Mouse (Mus musculus): ENCODE measurements around the gene Cep170b. TPM values are rescaled to one million over a fixed set of nuclear protein-coding genes. Genes with fewer than 3 reads are reported as not detected.

Gene Cep170b
- polyA plus RNA-seq, 1 experiment from 2014 or later: 23.1 TPM

DNA sequence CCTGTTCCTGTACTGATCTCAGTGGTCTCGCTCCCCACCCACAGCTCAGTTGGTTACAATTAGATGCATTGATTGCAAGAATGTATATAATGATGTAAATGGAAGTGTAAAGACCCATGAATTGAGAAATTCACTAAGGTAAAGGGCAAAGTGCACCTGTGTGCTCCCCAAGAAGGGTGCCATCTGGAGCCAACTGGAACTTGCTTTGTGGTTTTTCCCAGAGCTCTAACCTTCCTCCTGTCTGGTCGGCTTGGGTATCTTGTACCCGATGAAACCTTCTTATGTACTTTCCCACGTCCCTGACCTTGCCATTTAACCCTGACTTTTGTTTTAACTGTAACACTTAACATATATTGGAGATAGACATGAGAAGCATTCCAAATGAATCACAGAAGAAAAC, 35.6 kb downstream of the Cep170b start:
- H3K9ac ChIP-seq: no peak overlapping the region
- H3K4me1 ChIP-seq (ENCODE audit: insufficient read depth): no peaks in the 10 kb centered on the region
- H3K27me3 ChIP-seq (ENCODE audit: insufficient read depth, low read length): no peaks in the 10 kb centered on the region
- WGBS: 68% methylated on average over 4 of the region's 4 CpGs
- DNase-seq: no peak
- no peaks in the 10 kb centered on the region for H3K9me3 ChIP-seq (ENCODE audit: low read depth, low read length)
- H3K36me3 ChIP-seq (ENCODE audit: insufficient read depth): no peaks in the 10 kb centered on the region
- no peak for ATAC-seq (ENCODE audit: insufficient read depth)
- no peak overlapping the region for H3K4me2 ChIP-seq
- TF ChIP-seq CTCF (IDR thresholded peaks at IDR 0.05; ENCODE audit: low read depth): no peak
- no peak overlapping the region for H3K4me3 ChIP-seq (ENCODE audit: low read depth, low read length)
- no peak overlapping the region for H3K27ac ChIP-seq (ENCODE audit: low read depth)

DNA sequence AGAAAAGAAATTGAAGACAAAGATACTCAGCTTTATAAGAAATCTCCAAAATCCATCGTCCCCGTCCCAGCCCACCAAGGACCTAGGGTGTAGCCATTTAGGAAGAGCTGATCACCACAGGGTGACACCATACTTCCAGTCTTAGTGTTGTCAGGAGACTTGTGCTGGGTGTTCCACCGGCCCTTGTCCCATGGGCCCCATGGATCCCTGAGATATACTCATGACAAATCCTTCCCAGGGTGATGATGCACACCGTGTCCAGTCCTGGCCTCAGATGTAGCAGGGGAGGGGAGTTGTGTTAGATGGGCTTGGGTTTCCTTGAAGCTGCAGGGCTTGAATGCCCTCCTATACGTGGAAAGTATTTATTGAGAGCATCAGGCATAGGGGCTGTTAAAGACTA, 37.6 kb downstream of the Cep170b start:
- no peak for ATAC-seq (ENCODE audit: insufficient read depth)
- DNase-seq: no peak
- TF ChIP-seq CTCF (IDR thresholded peaks at IDR 0.05; ENCODE audit: low read depth): no peak
- Histone ChIP-seq H3K9me3 (ENCODE audit: low read depth, low read length) (no peaks in the 10 kb centered on the region), H3K4me2 (no peak overlapping the region), H3K27me3 (ENCODE audit: insufficient read depth, low read length) (no peaks in the 10 kb centered on the region), H3K4me3 (ENCODE audit: low read depth, low read length) (no peak overlapping the region), H3K27ac (ENCODE audit: low read depth) (no peak overlapping the region), H3K9ac (no peak overlapping the region), H3K36me3 (ENCODE audit: insufficient read depth) (no peaks in the 10 kb centered on the region), H3K4me1 (ENCODE audit: insufficient read depth) (no peaks in the 10 kb centered on the region)
- 80% methylated on average over 5 of the region's 5 CpGs for WGBS

- Histone ChIP-seq H3K9ac (no peak overlapping the region), H3K9me3 (ENCODE audit: low read depth, low read length) (no peaks in the 10 kb centered on the region), H3K4me2 (no peak overlapping the region), H3K36me3 (ENCODE audit: insufficient read depth) (no peaks in the 10 kb centered on the region), H3K27me3 (ENCODE audit: insufficient read depth, low read length) (no peaks in the 10 kb centered on the region), H3K27ac (ENCODE audit: low read depth) (no peak overlapping the region), H3K4me3 (ENCODE audit: low read depth, low read length) (no peak overlapping the region), H3K4me1 (ENCODE audit: insufficient read depth) (no peaks in the 10 kb centered on the region)
- no peak for TF ChIP-seq CTCF (IDR thresholded peaks at IDR 0.05; ENCODE audit: low read depth)
- ATAC-seq (ENCODE audit: insufficient read depth): no peak
- 79% methylated on average over 3 of the region's 3 CpGs for WGBS
- no peak for DNase-seq
Observed at GRCm38 (mm10) chr12:112759471-112759870, 39.2 kb downstream of the Cep170b start.

- H3K36me3 ChIP-seq (ENCODE audit: insufficient read depth): no peaks in the 10 kb centered on the region
- ATAC-seq (ENCODE audit: insufficient read depth): no peak
- TF ChIP-seq CTCF (IDR thresholded peaks at IDR 0.05; ENCODE audit: low read depth): no peak
- H3K4me3 ChIP-seq (ENCODE audit: low read depth, low read length): no peak within 1 kb of the TSS
- H3K9ac ChIP-seq: no peak within 1 kb of the TSS
- H3K9me3 ChIP-seq (ENCODE audit: low read depth, low read length): no peaks in the 10 kb centered on the region
- no peak for DNase-seq
- H3K27ac ChIP-seq (ENCODE audit: low read depth): no peak within 1 kb of the TSS
- WGBS: 40% methylated on average over 4 of the region's 4 CpGs
- no peaks in the 10 kb centered on the region for H3K27me3 ChIP-seq (ENCODE audit: insufficient read depth, low read length)
- no peak within 1 kb of the TSS for H3K4me2 ChIP-seq
- no peaks in the 10 kb centered on the region for H3K4me1 ChIP-seq (ENCODE audit: insufficient read depth)
Observed at GRCm38 (mm10) chr12:112760154-112760926, 40.1 kb downstream of the Cep170b start, which contains the start of gene Pld4. Gene Pld4, plus strand, starts transcription at chr12:112760655.

DNA sequence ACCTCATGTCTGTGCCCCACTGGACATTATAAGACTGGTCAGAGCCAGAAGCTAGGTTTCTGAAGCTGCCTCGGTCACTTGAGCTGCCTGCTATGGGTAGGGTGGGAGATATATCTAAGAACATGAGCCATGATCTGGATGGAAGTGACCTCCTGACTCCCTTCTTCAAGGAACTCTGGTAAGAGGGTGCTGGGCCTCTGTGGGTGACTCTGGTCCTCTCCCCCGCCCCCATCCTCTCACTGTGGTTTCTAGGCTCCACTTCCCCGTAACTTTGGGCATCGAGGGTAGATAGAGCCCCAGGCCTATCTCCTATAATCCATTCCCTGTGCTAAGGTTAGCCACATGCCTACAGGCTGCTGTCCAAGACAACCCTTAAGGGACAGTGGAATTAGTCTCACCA, 41.2 kb downstream of the Cep170b start:
- Histone ChIP-seq H3K4me1 (ENCODE audit: insufficient read depth) (no peaks in the 10 kb centered on the region), H3K36me3 (ENCODE audit: insufficient read depth) (no peaks in the 10 kb centered on the region), H3K27ac (ENCODE audit: low read depth) (no peak overlapping the region), H3K9me3 (ENCODE audit: low read depth, low read length) (no peaks in the 10 kb centered on the region), H3K27me3 (ENCODE audit: insufficient read depth, low read length) (no peaks in the 10 kb centered on the region), H3K9ac (no peak overlapping the region), H3K4me3 (ENCODE audit: low read depth, low read length) (no peak overlapping the region), H3K4me2 (no peak overlapping the region)
- no peak for DNase-seq
- ATAC-seq (ENCODE audit: insufficient read depth): no peak
- 80% methylated on average over 4 of the region's 4 CpGs for WGBS
- TF ChIP-seq CTCF (IDR thresholded peaks at IDR 0.05; ENCODE audit: low read depth): no peak

GRCm38 (mm10) chr12:112762018-112762417, 41.8 kb downstream of the Cep170b start:
- TF ChIP-seq CTCF (IDR thresholded peaks at IDR 0.05; ENCODE audit: low read depth): no peak
- Histone ChIP-seq H3K27me3 (ENCODE audit: insufficient read depth, low read length) (no peaks in the 10 kb centered on the region), H3K4me3 (ENCODE audit: low read depth, low read length) (no peak overlapping the region), H3K27ac (ENCODE audit: low read depth) (no peak overlapping the region), H3K9ac (no peak overlapping the region), H3K4me2 (no peak overlapping the region), H3K36me3 (ENCODE audit: insufficient read depth) (no peaks in the 10 kb centered on the region), H3K4me1 (ENCODE audit: insufficient read depth) (no peaks in the 10 kb centered on the region), H3K9me3 (ENCODE audit: low read depth, low read length) (no peaks in the 10 kb centered on the region)
- ATAC-seq (ENCODE audit: insufficient read depth) (no peak), DNase-seq (no peak)
- 79% methylated on average over 3 of the region's 3 CpGs for WGBS

- Histone ChIP-seq H3K36me3 (ENCODE audit: insufficient read depth) (no peaks in the 10 kb centered on the region), H3K4me2 (no peak overlapping the region), H3K27me3 (ENCODE audit: insufficient read depth, low read length) (no peaks in the 10 kb centered on the region), H3K9ac (no peak overlapping the region), H3K4me3 (ENCODE audit: low read depth, low read length) (no peak overlapping the region), H3K27ac (ENCODE audit: low read depth) (no peak overlapping the region), H3K9me3 (ENCODE audit: low read depth, low read length) (no peaks in the 10 kb centered on the region), H3K4me1 (ENCODE audit: insufficient read depth) (no peaks in the 10 kb centered on the region)
- DNase-seq (no peak), ATAC-seq (ENCODE audit: insufficient read depth) (no peak)
- TF ChIP-seq CTCF (IDR thresholded peaks at IDR 0.05; ENCODE audit: low read depth): no peak
- 84% methylated on average over 4 of the region's 4 CpGs for WGBS
Observed at GRCm38 (mm10) chr12:112763176-112763575, 42.9 kb downstream of the Cep170b start.

Data from lung, embryonic 14.5 days (tissue).